Mouse (Mus musculus): ENCODE results near the gene Smyd3. TPM values are rescaled to one million over a fixed set of nuclear protein-coding genes. Genes with fewer than 3 reads are reported as not detected.

The Smyd3 gene
- total and polyA plus RNA-seq, 3 experiments = 3.5 to 19.4 (median 17.1) TPM

- Histone ChIP-seq H3K36me3 (replicated peaks) (no peaks in the 10 kb centered on the region), H3K27me3 (ENCODE audit: insufficient read depth, low read length) (no peaks in the 10 kb centered on the region), H3K4me3 (ENCODE audit: low read depth, low read length) (no peak overlapping the region), H3K4me1 (ENCODE audit: insufficient read depth, low read depth, low read length) (peaks cover 4% of the 10 kb centered on the region), H3K9me3 (replicated peaks) (no peaks in the 10 kb centered on the region)
- DNase-seq (ENCODE audit: low spot score) = no peak
- TF ChIP-seq TAL1 (conservative IDR thresholded peaks at IDR 0.05; ENCODE audit: low read depth, low read length) (0 out of 2 replicates have a peak, but pooled peaks have one; percentile 12), GATA1 (IDR thresholded peaks at IDR 0.05; ENCODE audit: borderline replicate concordance, low read length) (no peak), POLR2AphosphoS5 (IDR thresholded peaks at IDR 0.05; ENCODE audit: insufficient replicate concordance, low read depth, low read length) (no peak), GATA2 (IDR thresholded peaks at IDR 0.05; ENCODE audit: borderline replicate concordance, low read depth, low read length) (no peak), CTCF (IDR thresholded peaks at IDR 0.05; ENCODE audit: low read depth, low read length) (no peak)
- no peak for ATAC-seq (ENCODE audit: extremely low read depth, insufficient number of reproducible peaks, low FRiP score, poor library complexity, severe bottlenecking)
These were observed 456.8 kb downstream of the Smyd3 start for GRCm38 (mm10) chr1:179061053-179061452.

DNA sequence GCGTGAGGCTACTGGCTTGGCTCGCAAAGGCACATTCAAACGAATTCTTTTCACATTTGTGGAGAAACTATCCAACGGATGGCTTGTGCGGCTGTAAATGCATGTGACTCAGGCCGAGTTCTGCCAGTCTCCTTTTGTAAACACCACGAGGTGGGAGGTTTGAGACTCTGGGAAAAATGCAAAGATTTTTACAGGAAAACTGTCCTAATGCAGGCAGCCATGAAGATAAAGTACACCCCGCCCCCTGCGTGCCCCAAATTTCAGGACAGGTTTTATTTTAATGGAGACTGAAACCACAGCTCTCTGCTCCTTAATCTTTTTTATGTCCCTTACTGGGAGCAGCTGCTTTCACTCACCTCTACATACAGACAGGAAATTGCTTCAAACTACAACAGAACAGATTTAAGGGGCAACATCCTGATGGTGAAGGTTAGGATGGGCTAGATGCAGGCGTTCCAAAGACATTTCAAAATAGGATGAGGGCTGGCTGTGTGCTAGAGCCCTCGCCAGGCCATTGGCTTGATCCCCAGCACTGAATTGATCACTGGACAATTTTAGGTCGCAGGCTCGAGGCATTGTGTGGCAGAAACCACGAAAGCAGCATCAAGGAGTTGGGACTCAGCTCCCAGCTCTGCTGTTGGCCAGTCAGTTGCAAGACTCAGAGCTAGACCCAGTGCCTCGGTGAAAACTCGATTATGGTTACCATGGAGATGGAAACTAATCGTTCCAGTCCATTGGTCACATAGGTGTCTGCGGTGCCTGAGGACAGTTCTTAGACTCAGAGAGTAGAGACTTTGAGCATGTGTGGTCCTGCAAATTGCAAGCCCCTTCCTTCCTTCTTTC is 457.5 kb downstream of the Smyd3 start:
- DNase-seq (ENCODE audit: low spot score) (no peak), ATAC-seq (ENCODE audit: extremely low read depth, insufficient number of reproducible peaks, low FRiP score, poor library complexity, severe bottlenecking) (no peak)
- Histone ChIP-seq H3K27me3 (ENCODE audit: insufficient read depth, low read length) (no peaks in the 10 kb centered on the region), H3K9me3 (replicated peaks) (no peaks in the 10 kb centered on the region), H3K4me3 (ENCODE audit: low read depth, low read length) (no peak overlapping the region), H3K4me1 (ENCODE audit: insufficient read depth, low read depth, low read length) (peaks cover 8% of the 10 kb centered on the region), H3K36me3 (replicated peaks) (no peaks in the 10 kb centered on the region)
- TF ChIP-seq TAL1 (conservative IDR thresholded peaks at IDR 0.05; ENCODE audit: low read depth, low read length) (no peak), GATA1 (IDR thresholded peaks at IDR 0.05; ENCODE audit: borderline replicate concordance, low read length) (no peak), POLR2AphosphoS5 (IDR thresholded peaks at IDR 0.05; ENCODE audit: insufficient replicate concordance, low read depth, low read length) (no peak), GATA2 (IDR thresholded peaks at IDR 0.05; ENCODE audit: borderline replicate concordance, low read depth, low read length) (no peak), CTCF (IDR thresholded peaks at IDR 0.05; ENCODE audit: low read depth, low read length) (no peak)

- no peaks in the 10 kb centered on the region for H3K9me3 ChIP-seq (replicated peaks)
- no peak for ATAC-seq (ENCODE audit: extremely low read depth, insufficient number of reproducible peaks, low FRiP score, poor library complexity, severe bottlenecking)
- H3K27me3 ChIP-seq (ENCODE audit: insufficient read depth, low read length) = no peaks in the 10 kb centered on the region
- H3K4me3 ChIP-seq (ENCODE audit: low read depth, low read length) = no peak overlapping the region
- no peak for TF ChIP-seq POLR2AphosphoS5 (IDR thresholded peaks at IDR 0.05; ENCODE audit: insufficient replicate concordance, low read depth, low read length)
- TF ChIP-seq CTCF (IDR thresholded peaks at IDR 0.05; ENCODE audit: low read depth, low read length) = no peak
- peaks cover 8% of the 10 kb centered on the region for H3K4me1 ChIP-seq (ENCODE audit: insufficient read depth, low read depth, low read length)
- no peaks in the 10 kb centered on the region for H3K36me3 ChIP-seq (replicated peaks)
- no peak for DNase-seq (ENCODE audit: low spot score)
These were observed 458.3 kb downstream of the Smyd3 start for GRCm38 (mm10) chr1:179059286-179060112.

- no peak overlapping the region for H3K4me3 ChIP-seq (ENCODE audit: low read depth, low read length)
- DNase-seq (ENCODE audit: low spot score) = no peak
- no peaks in the 10 kb centered on the region for H3K27me3 ChIP-seq (ENCODE audit: insufficient read depth, low read length)
- no peaks in the 10 kb centered on the region for H3K36me3 ChIP-seq (replicated peaks)
- H3K9me3 ChIP-seq (replicated peaks) = no peaks in the 10 kb centered on the region
- no peak for ATAC-seq (ENCODE audit: extremely low read depth, insufficient number of reproducible peaks, low FRiP score, poor library complexity, severe bottlenecking)
- TF ChIP-seq POLR2AphosphoS5 (IDR thresholded peaks at IDR 0.05; ENCODE audit: insufficient replicate concordance, low read depth, low read length) (no peak), CTCF (IDR thresholded peaks at IDR 0.05; ENCODE audit: low read depth, low read length) (no peak), GATA1 (IDR thresholded peaks at IDR 0.05; ENCODE audit: borderline replicate concordance, low read length) (no peak), TAL1 (conservative IDR thresholded peaks at IDR 0.05; ENCODE audit: low read depth, low read length) (no peak), GATA2 (IDR thresholded peaks at IDR 0.05; ENCODE audit: borderline replicate concordance, low read depth, low read length) (no peak)
- peaks cover 8% of the 10 kb centered on the region for H3K4me1 ChIP-seq (ENCODE audit: insufficient read depth, low read depth, low read length)
These were observed 459.2 kb downstream of the Smyd3 start for GRCm38 (mm10) chr1:179058675-179059074.

DNA sequence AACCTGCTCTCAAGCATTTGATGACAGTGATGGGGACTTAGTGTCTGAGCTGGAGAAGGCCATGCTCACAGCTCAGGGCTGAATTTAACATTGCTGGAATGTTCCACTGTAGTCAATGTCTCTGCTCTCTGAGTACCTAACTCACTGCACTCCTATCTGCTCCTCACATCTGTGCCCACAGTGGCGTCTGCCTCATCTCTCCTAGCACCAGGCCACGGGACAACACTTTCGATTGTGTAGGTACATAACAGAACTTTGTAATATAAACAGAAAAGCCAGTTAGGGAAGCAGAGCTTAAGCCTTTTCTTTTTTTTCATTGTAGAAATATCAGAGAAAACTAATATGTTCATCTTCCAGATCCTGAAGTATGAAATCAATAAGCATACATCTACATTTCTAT is 462.1 kb downstream of the Smyd3 start:
- no peak for DNase-seq (ENCODE audit: low spot score)
- Histone ChIP-seq H3K4me1 (ENCODE audit: insufficient read depth, low read depth, low read length) (peaks cover 8% of the 10 kb centered on the region), H3K36me3 (replicated peaks) (no peaks in the 10 kb centered on the region), H3K9me3 (replicated peaks) (no peaks in the 10 kb centered on the region), H3K4me3 (ENCODE audit: low read depth, low read length) (no peak overlapping the region), H3K27me3 (ENCODE audit: insufficient read depth, low read length) (no peaks in the 10 kb centered on the region)
- ATAC-seq (ENCODE audit: extremely low read depth, insufficient number of reproducible peaks, low FRiP score, poor library complexity, severe bottlenecking) = peak; percentile 60
- TF ChIP-seq TAL1 (conservative IDR thresholded peaks at IDR 0.05; ENCODE audit: low read depth, low read length) (0 out of 2 replicates have a peak, but pooled peaks have one; percentile 12), GATA2 (IDR thresholded peaks at IDR 0.05; ENCODE audit: borderline replicate concordance, low read depth, low read length) (no peak)

DNA sequence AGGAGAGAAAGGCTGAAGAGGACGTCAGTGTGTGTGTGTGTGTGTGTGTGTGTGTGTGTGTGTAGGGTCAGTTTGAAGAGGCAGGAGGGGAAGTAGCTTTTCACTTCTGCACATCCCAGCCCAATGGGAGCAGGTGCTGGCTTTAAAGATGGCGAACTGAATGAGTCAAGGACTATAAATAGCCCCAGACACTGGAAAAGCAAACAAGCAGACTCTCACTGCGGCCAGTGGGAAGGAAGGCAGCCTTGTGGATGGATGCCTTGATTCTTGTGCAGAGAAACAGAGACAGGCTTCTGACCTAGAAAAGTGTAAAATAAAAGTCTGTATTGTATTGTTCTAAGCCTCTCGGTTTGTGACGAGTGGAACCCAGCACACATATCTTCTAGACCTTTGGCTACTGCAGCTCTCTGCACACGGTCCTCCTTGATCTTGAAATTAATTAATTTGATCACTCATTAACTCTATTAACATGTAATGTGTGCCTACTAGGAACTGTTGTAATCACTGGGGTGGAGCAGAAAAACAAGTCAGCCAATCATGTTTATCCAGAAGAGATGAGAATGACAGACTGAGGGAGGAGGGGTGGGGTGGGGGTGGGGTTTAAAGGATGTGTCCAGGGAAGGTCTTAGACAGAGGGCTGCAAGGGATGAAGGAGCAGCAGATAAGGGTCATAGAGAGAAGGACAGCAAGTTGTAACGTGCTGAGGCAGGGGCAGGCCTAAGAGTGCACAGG is 463.3 kb downstream of the Smyd3 start:
- ATAC-seq (ENCODE audit: extremely low read depth, insufficient number of reproducible peaks, low FRiP score, poor library complexity, severe bottlenecking) = no peak
- Histone ChIP-seq H3K27me3 (ENCODE audit: insufficient read depth, low read length) (no peaks in the 10 kb centered on the region; the same call in 1 of the 2 replicates), H3K36me3 (replicated peaks) (no peaks in the 10 kb centered on the region), H3K9me3 (replicated peaks) (no peaks in the 10 kb centered on the region), H3K4me3 (ENCODE audit: low read depth, low read length) (no peak overlapping the region), H3K4me1 (ENCODE audit: insufficient read depth, low read depth, low read length) (0 out of 2 replicates have a peak, but pooled peaks cover 4% of the 10 kb centered on the region)
- TF ChIP-seq TAL1 (conservative IDR thresholded peaks at IDR 0.05; ENCODE audit: low read depth, low read length) (no peak), POLR2AphosphoS5 (IDR thresholded peaks at IDR 0.05; ENCODE audit: insufficient replicate concordance, low read depth, low read length) (no peak), CTCF (IDR thresholded peaks at IDR 0.05; ENCODE audit: low read depth, low read length) (no peak), GATA2 (IDR thresholded peaks at IDR 0.05; ENCODE audit: borderline replicate concordance, low read depth, low read length) (no peak), GATA1 (IDR thresholded peaks at IDR 0.05; ENCODE audit: borderline replicate concordance, low read length) (no peak)
- DNase-seq (ENCODE audit: low spot score) = no peak

Measured in G1E (cell line).